In the genomic region with DNA sequence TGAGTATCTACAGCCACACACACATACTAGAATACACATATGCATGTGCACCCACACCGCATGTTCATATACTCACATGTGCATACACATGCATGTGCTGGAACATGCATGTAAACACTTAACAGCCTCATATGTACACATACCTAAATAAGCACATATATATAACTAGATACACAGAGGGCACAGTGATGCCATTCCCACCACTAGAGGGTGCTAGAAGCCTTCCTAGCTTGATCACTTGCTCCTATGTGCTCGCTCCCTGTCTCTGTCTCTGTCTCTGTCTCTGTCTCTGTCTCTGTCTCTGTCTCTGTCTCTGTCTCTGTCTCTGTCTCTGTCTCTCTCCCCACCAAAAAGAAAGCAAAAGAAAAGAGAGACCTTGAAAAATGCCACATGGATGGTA, we compare ENCODE assay signal across 8 mouse cellular contexts. TPM values are rescaled to one million over a fixed set of nuclear protein-coding genes. Genes with fewer than 3 reads are reported as not detected.
A peak's percentile ranks its signal among the peaks of the same experiment; 100 is the strongest.
DNase-seq lines count a peak whose midpoint lies in the region; ATAC-seq and TF ChIP-seq lines count a peak whose summit lies in the region.
"Had no signal": no experiment of that assay in that cellular context is flagged by ENCODE, and none has a peak within 500 bp of the region (broad histone marks: within the 10 kb centered on the region; RNA-seq: fewer than 3 reads in every experiment).

No protein-coding gene starts in this region.

- no peak overlapping the region for H3K9ac ChIP-seq in liver, adult 2 months (ENCODE audit: low read depth, low read length)
- H3K9ac ChIP-seq in liver, embryonic 12.5 days, result no peak overlapping the region

- ATAC-seq in liver, embryonic 12.5 days, result no peak

- no peaks in the 10 kb centered on the region for H3K36me3 ChIP-seq in liver, adult 2 months (ENCODE audit: control insufficient read depth, insufficient read depth, low read length)
- H3K36me3 ChIP-seq in liver, embryonic 12.5 days, result no peaks in the 10 kb centered on the region

- H3K4me2 ChIP-seq in liver, embryonic 12.5 days, result no peak overlapping the region

- H3K9me3 ChIP-seq in liver, embryonic 12.5 days (replicated peaks), result no peaks in the 10 kb centered on the region

- H3K79me2 ChIP-seq in liver, adult 2 months (ENCODE audit: control insufficient read depth, insufficient read depth, low read length), result no peaks in the 10 kb centered on the region

- no peak for TF ChIP-seq POLR2A in liver, adult 2 months (IDR thresholded peaks at IDR 0.05; ENCODE audit: extremely low read depth, insufficient read depth, low read length)

- peak; percentile 70 for TF ChIP-seq CTCF in liver, adult 2 months (IDR thresholded peaks at IDR 0.05; ENCODE audit: low read depth, low read length)

- no peaks in the 10 kb centered on the region for H3K27me3 ChIP-seq in liver, adult 2 months (ENCODE audit: control insufficient read depth, insufficient read depth, low read length)
- no peaks in the 10 kb centered on the region; the same call in 1 of the 2 replicates for H3K27me3 ChIP-seq in liver, embryonic 12.5 days (replicated peaks)

- peak; percentile 57 for DNase-seq in liver, adult 2 months (ENCODE audit: extremely low read depth, low read depth, low spot score)
- DNase-seq in R1 (ENCODE audit: low read depth, low spot score), result peak; percentile 68
- DNase-seq in cerebellum, postnatal 36 days, result peak; percentile 43 to 59
- DNase-seq in kidney, postnatal 36 days, result peak; percentile 53 to 81
- DNase-seq in lung, postnatal 14 days, result peak; percentile 76
- peak; percentile 52 to 77 for DNase-seq in spleen, postnatal 4 days (ENCODE audit: low spot score in 2 of 2)

- no peak overlapping the region for H3K4me3 ChIP-seq in liver, adult 2 months (ENCODE audit: insufficient read depth, low read depth, low read length)
- no peak overlapping the region for H3K4me3 ChIP-seq in liver, embryonic 12.5 days
- H3K4me3 ChIP-seq: myocyte had no signal

- H3K4me1 ChIP-seq in liver, adult 2 months (ENCODE audit: control insufficient read depth, insufficient read depth, low read length), result no peaks in the 10 kb centered on the region
- H3K4me1 ChIP-seq in liver, embryonic 12.5 days, result peaks cover 17% of the 10 kb centered on the region

- 73% methylated on average over 2 of the region's 2 CpGs for WGBS in liver, adult 2 months
- WGBS in liver, embryonic 12.5 days (ENCODE audit: insufficient replicate concordance), result 51% methylated on average over 2 of the region's 2 CpGs

- H3K27ac ChIP-seq in liver, adult 2 months (replicated peaks; ENCODE audit: insufficient read depth, low read depth, low read length), result no peak overlapping the region
- no peak overlapping the region for H3K27ac ChIP-seq in liver, embryonic 12.5 days

RNA-seq across cellular contexts. Expression of a gene that starts 38.8 kb away (rescaled TPM):
- total RNA-seq in liver, adult 2 months (2014; rRNA removed), result 43.1 and 56.9 TPM in 2 replicates
- 85.1 and 88.2 TPM in 2 replicates for polyA plus RNA-seq in liver, adult 2 months (2012; rRNA removed)
- 33.8 TPM in 2 replicates for polyA plus RNA-seq in liver, embryonic 12.5 days (2016; fragmentation: Nextera tagmentation; extraction: Ambion mirVana)
